Mouse (Mus musculus) lung, postnatal 36 days (tissue): ENCODE measurements at regions not wholly inside any gene's neighbourhood (a gene's known extent, or its start where the extent isn't known, plus 50 kb on each side); places are given as distances from the start of the nearest gene placed in this dataset.

Experiments used
- DNase-seq: peaks from one replicate; pipeline ENCODE4 v3.0.0; 2022; ENCODE audit warnings: mixed read lengths

GRCm38 (mm10) chr10:39248486-39248885 lies 84.9 kb upstream of the Ccn6 start:
- DNase-seq, result peak; percentile 42

DNA sequence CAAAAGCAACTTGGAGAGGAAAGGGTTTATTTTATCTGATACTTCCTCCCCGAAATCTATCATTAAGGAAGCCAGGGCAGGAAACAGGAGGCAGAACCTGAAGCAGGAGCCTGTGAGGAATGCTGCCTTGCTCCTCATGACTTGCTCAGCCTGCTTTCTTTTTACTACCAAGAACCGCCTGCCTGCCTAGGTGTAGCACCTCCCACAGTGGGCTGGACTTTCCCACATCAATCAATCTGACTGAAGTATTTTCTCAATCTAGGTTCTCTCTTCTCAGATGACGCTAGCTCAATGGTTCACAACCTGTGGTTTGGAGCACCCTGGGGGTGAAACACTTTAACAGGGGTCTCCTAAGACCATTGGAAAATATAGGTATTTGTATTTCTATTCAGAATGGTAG lies 83.4 kb upstream of the Ccn6 start:
- no peak for DNase-seq

- no peak for DNase-seq
Measured at GRCm38 (mm10) chr10:39245141-39245540, 81.5 kb upstream of the Ccn6 start.

DNA sequence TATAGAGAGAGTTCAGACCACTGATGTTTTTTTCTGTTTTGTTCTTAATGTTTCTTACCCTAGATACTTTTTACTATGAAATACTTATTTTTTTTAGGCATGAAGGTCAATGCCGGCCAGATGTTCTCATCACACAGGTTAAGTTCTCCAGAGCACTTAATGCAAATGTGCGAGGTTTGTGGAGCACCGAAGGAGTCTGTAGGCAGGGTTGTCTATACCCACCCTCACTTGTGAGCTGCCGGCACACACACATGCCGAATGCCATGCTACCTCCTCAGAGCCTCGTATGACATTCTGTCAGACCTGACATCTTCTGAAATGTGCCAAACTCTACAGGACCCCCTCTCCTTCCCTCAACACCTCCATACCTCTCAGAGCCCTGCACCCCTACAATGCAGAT lies 80.5 kb upstream of the Ccn6 start:
- DNase-seq, result no peak

- DNase-seq, result no peak
Measured at GRCm38 (mm10) chr10:39242398-39242797, 78.8 kb upstream of the Ccn6 start.

DNA sequence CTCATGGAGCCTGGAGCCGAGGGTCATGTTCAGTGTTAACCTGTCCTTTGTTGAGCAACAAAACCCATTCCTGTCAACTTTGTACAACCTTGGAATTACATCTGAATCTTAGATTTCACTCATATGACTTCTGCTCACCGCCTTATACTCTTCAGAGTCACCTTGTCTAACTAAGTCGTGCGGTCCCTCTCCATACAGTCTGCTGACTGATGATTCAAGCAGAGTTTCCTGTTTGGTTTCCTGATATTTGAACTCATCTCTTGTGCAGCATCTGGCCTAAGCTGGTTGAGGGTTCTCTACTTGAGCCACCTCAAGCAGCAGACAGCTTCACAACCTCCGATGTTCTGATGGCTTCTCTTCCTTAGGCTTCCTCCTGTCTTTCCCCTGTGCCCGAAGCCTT lies 78.3 kb upstream of the Ccn6 start:
- DNase-seq, result no peak

GRCm38 (mm10) chr10:39241486-39241885 lies 77.9 kb upstream of the Ccn6 start:
- no peak for DNase-seq

DNA sequence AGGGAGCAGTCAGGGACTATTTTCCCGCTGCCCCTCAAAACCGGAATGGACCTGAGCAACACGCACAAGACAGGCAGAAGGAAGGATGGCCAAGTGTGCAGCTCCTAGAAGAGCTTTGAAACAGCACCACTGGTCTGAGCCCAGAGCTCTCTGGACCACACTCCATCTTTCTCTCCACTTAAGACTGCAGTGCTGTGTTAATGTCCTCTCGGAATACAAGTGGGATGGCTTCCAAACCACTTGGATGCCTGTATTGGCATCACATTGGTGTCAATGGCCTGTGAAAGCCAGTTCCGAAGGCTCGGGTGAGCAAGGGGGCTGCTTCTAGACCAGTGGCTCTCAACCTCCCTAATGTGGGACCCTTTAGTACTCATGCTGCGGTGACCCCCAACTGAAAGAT lies 77.4 kb upstream of the Ccn6 start:
- DNase-seq, result no peak

DNA sequence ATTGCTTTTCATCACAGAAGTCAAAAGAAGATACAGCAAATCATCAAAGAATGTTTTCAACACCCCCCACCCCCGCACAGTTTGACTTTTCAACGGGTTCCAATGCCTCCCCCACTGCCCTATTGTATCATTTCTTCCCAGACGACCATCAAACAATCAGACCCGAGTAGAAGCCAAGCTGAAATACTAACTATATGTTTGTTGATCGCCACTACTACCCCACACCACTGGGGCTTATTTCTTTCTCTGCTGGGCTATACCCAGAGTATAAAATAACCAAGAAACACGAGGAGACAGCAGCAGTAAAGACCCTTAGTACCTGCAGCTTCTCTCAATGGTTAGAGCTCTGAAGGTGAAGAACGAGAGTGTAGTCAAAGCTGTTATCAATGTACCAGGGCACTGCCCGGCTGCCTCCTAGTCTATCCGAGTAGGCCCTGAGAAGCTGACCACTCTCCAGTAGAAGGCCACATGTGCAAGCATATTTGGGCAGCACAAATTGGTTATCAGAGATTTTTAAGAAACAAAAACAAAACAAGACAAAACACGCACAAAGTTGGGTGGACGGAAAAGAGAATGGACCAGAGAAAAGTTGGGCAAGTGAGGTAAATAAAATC lies 76.7 kb upstream of the Ccn6 start:
- DNase-seq, result no peak

DNA sequence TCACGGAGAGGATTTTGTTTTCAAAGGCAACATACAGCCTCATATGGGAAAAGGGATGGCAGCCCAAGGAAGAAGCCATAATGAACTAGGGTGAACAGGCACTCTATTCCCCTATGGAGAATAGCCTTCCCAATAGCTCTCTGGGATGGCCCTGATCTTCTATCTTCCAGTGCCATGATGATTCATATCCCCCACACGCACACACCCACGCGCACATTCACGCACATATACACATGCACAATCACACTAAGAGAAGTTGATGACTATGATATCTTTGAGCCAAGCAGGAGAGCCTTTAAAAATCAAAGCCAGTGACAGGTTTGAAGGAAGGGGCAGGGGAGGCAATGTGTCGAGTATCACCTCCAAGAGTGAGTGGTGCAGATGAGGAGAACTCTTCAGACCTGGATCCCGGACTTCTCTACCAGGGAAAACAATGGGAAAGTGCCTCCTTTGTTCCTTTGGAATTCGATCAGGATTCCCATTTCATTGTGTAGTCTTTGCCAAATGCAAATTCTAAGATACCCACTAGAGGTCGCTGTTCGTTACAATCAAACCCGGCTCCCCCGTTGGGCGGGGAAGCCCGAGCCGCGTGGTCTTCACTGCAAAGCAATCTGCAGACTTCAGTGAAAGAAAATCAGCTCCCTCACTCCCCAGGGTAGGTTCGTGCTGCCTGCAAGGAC lies 76.0 kb upstream of the Ccn6 start:
- peak; percentile 88 for DNase-seq

DNA sequence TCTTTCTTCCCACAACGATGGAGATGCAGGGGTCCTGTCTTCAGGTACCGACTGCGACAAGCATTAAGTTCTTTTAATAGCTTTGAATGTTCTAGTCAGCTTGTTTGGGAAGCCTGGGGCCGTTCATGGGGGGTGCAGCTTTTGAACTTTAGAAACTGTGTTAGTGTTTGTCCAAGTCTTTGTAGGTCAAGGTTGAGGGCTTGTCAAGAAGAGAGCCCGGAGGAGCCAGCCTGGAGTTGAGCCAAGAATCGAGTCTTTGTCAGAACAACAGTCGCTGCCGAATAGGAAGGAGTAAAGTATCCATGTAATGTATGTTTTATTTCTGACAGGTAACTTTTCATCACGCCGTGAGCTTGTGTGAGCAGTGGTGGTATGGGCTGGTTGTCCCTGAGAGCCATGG lies 75.0 kb upstream of the Ccn6 start:
- DNase-seq, result no peak

- DNase-seq, result no peak
Measured at GRCm38 (mm10) chr10:39237549-39237948, 74.0 kb upstream of the Ccn6 start.

DNA sequence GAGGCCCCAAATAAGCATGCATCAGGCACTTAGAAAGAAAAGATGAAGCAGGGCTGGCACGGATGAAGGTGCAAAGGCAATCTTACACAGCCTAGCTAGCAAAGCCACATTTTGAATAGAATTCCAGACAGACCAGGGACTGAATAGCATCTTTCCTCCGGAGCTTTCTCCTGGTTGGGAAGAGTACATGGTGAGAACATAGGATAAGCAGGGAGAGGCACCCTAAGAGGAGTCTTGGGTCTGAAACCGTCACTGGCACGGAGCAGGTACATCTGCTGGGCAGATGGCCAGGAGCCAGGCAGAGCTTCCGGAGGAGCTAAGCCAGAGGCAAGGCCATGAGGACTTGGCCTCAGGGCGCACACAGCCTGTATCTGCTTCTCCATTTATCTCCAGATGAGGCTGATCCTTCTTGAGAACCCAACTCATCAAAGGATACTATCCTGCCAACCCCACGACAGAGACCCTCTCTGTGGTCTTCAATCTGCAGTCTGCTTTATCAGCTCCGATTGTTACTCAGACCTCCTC lies 70.4 kb upstream of the Ccn6 start:
- DNase-seq, result no peak

DNA sequence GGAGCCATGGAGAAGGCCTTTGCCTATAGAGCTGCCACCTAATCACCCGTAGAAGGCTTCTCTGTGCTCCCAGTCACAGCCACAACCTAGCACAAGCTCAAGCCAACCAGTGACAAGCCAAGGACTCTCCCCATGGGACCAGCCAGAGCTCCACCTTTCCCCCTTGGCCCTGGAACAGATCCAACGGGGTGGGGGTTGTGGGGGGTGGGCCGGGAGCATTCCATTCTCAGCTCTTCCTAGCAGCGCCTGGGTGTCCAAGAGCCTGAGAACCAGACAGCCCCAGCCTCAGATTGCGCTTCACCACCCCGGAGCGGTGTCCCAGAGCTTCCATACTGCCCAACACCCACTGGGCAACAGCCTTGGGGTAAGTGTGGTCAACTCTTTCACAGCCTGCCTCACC lies 69.6 kb upstream of the Ccn6 start:
- no peak for DNase-seq

- no peak for DNase-seq
Measured at GRCm38 (mm10) chr10:39230634-39231410, 67.2 kb upstream of the Ccn6 start.

DNA sequence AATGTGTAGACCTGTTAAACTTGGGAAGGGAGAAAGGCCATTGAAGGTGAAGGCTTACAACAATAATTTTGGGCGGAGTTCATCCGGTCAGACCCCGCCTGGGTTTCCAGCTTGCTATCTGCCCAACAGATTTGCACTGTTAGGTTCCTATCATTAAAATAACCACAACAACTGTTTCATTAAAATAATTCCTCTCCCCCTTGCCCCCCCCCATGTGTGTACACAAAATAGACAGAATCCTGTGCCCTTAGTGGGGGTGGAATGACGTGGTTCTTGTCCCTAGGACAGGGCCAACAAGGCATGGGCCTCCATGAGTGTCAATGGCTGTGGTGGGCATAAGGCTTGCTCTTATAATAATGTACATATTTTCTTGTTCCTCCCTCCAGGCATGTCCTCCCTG lies 65.6 kb upstream of the Ccn6 start:
- no peak for DNase-seq

GRCm38 (mm10) chr10:39228027-39228426 lies 64.4 kb upstream of the Ccn6 start:
- no peak for DNase-seq

DNA sequence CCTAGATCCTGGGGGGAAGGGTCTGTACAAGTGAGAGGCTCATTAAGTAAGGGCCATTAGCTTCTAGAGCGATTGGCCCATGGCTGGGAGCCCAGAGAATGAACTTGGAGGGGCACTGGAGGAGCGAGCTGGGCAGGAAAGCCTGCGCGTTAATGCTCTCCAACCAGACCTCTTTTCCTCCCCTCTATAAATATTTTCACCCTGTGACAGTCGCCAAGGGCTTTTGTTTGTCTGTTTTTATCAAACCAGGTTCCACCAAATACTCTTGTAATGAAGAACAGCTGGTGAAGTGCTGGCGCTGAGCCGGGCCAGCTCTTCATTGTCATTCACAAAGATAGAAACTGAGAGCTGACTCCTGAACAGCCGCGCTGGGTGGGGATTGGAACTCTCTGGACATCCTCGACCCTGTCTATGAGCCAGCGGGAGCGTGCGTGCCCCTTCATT lies 63.9 kb upstream of the Ccn6 start:
- DNase-seq, result peak; percentile 60

GRCm38 (mm10) chr10:39226518-39226917 lies 62.9 kb upstream of the Ccn6 start:
- no peak for DNase-seq

- no peak for DNase-seq
Measured at GRCm38 (mm10) chr10:39224449-39225094, 61.0 kb upstream of the Ccn6 start.

GRCm38 (mm10) chr10:39221028-39221427 lies 57.4 kb upstream of the Ccn6 start:
- no peak for DNase-seq

- DNase-seq, result no peak
Measured at GRCm38 (mm10) chr10:39219366-39219765, 55.8 kb upstream of the Ccn6 start.

- no peak for DNase-seq
Measured at GRCm38 (mm10) chr10:39218151-39218550, 54.6 kb upstream of the Ccn6 start.
